Mouse (Mus musculus) limb, embryonic 10.5 days (tissue): ENCODE measurements at regions not wholly inside any gene's neighbourhood (a gene's known extent, or its start where the extent isn't known, plus 50 kb on each side); places are given as distances from the start of the nearest gene placed in this dataset.

Source experiments
- DNase-seq: peaks from one replicate; pipeline ENCODE4 v3.0.0-alpha.2; 2017; ENCODE audit warnings: low spot score
- H3K27ac ChIP-seq: fragments of 300-500 bp; sonication (generic); 2 replicates; pipeline ENCODE4 v1.5.1; 2016; ENCODE audit warnings: mild to moderate bottlenecking
- H3K27me3 ChIP-seq: fragments of 300-500 bp; sonication (generic); 2 replicates; pipeline ENCODE4 v1.6.1; 2016; ENCODE audit warnings: low read depth, mild to moderate bottlenecking; ENCODE audit not compliant: poor library complexity, severe bottlenecking
- H3K36me3 ChIP-seq: fragments of 300-500 bp; sonication (generic); 2 replicates; pipeline ENCODE4 v1.6.1; 2016; ENCODE audit warnings: mild to moderate bottlenecking, moderate library complexity
- H3K4me1 ChIP-seq: fragments of 300-500 bp; sonication (generic); 2 replicates; pipeline ENCODE4 v1.6.1; 2016
- H3K4me3 ChIP-seq: fragments of 300-500 bp; sonication (generic); 2 replicates; pipeline ENCODE4 v1.5.1; 2016; ENCODE audit warnings: mild to moderate bottlenecking, moderate library complexity
- H3K9me3 ChIP-seq: fragments of 300-500 bp; sonication (generic); replicated peaks from 2 replicates; pipeline ENCODE4 v1.6.1; 2016; ENCODE audit warnings: mild to moderate bottlenecking
- WGBS: fragments of 180-500 bp; shearing (Covaris S2); methylation state at CpG from one replicate; pipeline ENCODE4 v1.1.7; 2016; 5-methylcytosine and 5-hydroxymethylcytosine counted together

GRCm38 (mm10) chr5:46654189-46654588, 796.8 kb upstream of the Lcorl start:
- 95% methylated on average over 1 of the region's 1 CpGs for WGBS
- no peak for DNase-seq
- H3K36me3 ChIP-seq = no peaks in the 10 kb centered on the region
- H3K27ac ChIP-seq = no peak overlapping the region
- H3K4me1 ChIP-seq = no peaks in the 10 kb centered on the region
- no peaks in the 10 kb centered on the region for H3K9me3 ChIP-seq
- no peaks in the 10 kb centered on the region for H3K27me3 ChIP-seq
- no peak overlapping the region for H3K4me3 ChIP-seq

GRCm38 (mm10) chr5:46643009-46643408, 785.6 kb upstream of the Lcorl start:
- Histone ChIP-seq H3K27ac (no peak overlapping the region), H3K36me3 (no peaks in the 10 kb centered on the region), H3K4me3 (no peak overlapping the region), H3K4me1 (no peaks in the 10 kb centered on the region), H3K9me3 (no peaks in the 10 kb centered on the region), H3K27me3 (no peaks in the 10 kb centered on the region)
- no peak for DNase-seq
- 88% methylated on average over 2 of the region's 2 CpGs for WGBS

- no peak overlapping the region for H3K4me3 ChIP-seq
- no peak overlapping the region for H3K27ac ChIP-seq
- H3K36me3 ChIP-seq = no peaks in the 10 kb centered on the region
- no peaks in the 10 kb centered on the region for H3K27me3 ChIP-seq
- H3K4me1 ChIP-seq = no peaks in the 10 kb centered on the region
- no peak for DNase-seq
- H3K9me3 ChIP-seq = no peaks in the 10 kb centered on the region
Measured at GRCm38 (mm10) chr5:46635116-46635668, 777.8 kb upstream of the Lcorl start.
